Comparison of ENCODE assay signal across 17 mouse cellular contexts in the genomic region with DNA sequence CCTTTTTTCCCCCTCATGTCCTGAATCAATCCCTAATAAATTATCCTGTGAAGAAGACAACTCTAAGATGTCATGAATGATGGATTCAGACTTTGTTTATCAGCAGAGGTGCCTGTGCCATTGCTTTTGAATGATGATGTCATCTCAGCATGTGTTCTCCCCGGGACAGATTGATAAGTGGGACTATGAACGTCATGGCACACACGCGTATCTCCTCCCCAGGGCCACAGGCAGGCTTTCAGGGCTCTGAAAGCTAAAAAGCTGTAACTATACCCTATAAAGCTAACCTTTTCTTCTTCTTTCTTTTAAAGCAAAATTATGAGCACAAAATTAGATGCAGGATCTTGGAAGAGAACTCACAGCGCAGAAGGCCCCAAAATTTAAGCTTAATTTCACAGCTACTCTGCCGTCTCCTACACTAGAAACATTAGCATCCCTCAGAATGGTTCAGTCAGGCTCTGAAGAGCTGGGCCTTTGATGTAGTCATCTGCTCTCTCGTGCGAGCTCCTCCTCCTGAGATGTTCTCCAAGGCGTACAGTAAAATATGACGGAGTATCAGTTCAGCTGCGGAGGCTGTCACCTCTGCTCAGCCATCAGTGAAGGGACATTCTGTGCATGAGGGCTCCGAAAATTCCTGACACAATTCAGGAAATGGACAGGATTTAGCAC.
DNase-seq lines count a peak whose midpoint lies in the region; ATAC-seq lines count a peak whose summit lies in the region.
"Had no signal": no experiment of that assay in that cellular context is flagged by ENCODE, and none has a peak within 500 bp of the region (broad histone marks: within the 10 kb centered on the region; RNA-seq: fewer than 3 reads in every experiment).

No protein-coding gene starts in this region.

- H3K9me3 ChIP-seq in hindbrain, embryonic 11.5 days (ENCODE audit: control insufficient read depth, low read length) = no peaks in the 10 kb centered on the region
- H3K9me3 ChIP-seq in hindbrain, embryonic 10.5 days = no peaks in the 10 kb centered on the region
- H3K9me3 ChIP-seq: embryonic facial prominence, embryonic 13.5 days; lung, embryonic 15.5 days; megakaryocyte, embryonic 14.5 days had no signal

- no peak for ATAC-seq in hindbrain, embryonic 11.5 days (ENCODE audit: low FRiP score)
- ATAC-seq: midbrain, embryonic 16.5 days had no signal

- H3K36me3 ChIP-seq in hindbrain, embryonic 11.5 days (ENCODE audit: control insufficient read depth, insufficient read depth, low read length) = no peaks in the 10 kb centered on the region
- H3K36me3 ChIP-seq in hindbrain, embryonic 10.5 days = no peaks in the 10 kb centered on the region
- H3K36me3 ChIP-seq: embryonic facial prominence, embryonic 13.5 days; lung, embryonic 15.5 days had no signal

- peak; percentile 14 for DNase-seq in adrenal gland, postnatal 14 days
- no peak for DNase-seq in adrenal gland, adult (ENCODE audit: inconsistent age in 2 of 2, low spot score in 1 of 2)
- no peak for DNase-seq in hindbrain, embryonic 11.5 days (ENCODE audit: low spot score)
- DNase-seq in hindbrain, embryonic 10.5 days (ENCODE audit: low spot score) = no peak
- peak; percentile 67 for DNase-seq in c-Kit-negative CD71-positive TER-119-positive erythroid progenitor cells, embryonic 14.5 days (ENCODE audit: low read depth, low spot score)
- DNase-seq in liver = peak; percentile 76
- no peak for DNase-seq in ovary, postnatal 10 days (ENCODE audit: low spot score)
- DNase-seq in kidney, postnatal 4 days = no peak
- DNase-seq: cerebellum, adult 18-20 months; gastrocnemius, postnatal 25 days; kidney, adult 9 months; thymus, postnatal 14 days had no signal

- no peak overlapping the region for H3K4me3 ChIP-seq in hindbrain, embryonic 11.5 days (ENCODE audit: low read depth, low read length)
- H3K4me3 ChIP-seq in hindbrain, embryonic 10.5 days = no peak overlapping the region
- H3K4me3 ChIP-seq: embryonic facial prominence, embryonic 13.5 days; lung, embryonic 15.5 days; megakaryocyte, embryonic 14.5 days had no signal

- H3K9ac ChIP-seq in hindbrain, embryonic 11.5 days (ENCODE audit: low read depth, low read length) = no peak overlapping the region
- H3K9ac ChIP-seq: embryonic facial prominence, embryonic 13.5 days; lung, embryonic 15.5 days had no signal

- WGBS in hindbrain, embryonic 11.5 days = 66% methylated on average over 12 of the region's 12 CpGs
- WGBS in hindbrain, embryonic 10.5 days = 77% methylated on average over 12 of the region's 12 CpGs

- H3K4me1 ChIP-seq in hindbrain, embryonic 11.5 days (replicated peaks; ENCODE audit: control insufficient read depth, insufficient read depth, low read length) = peaks cover 7% of the 10 kb centered on the region
- peaks cover 87% of the 10 kb centered on the region for H3K4me1 ChIP-seq in hindbrain, embryonic 10.5 days (replicated peaks)

- no peaks in the 10 kb centered on the region for H3K27me3 ChIP-seq in hindbrain, embryonic 11.5 days (ENCODE audit: control insufficient read depth, insufficient read depth, low read length)
- H3K27me3 ChIP-seq in hindbrain, embryonic 10.5 days (ENCODE audit: insufficient read depth, poor library complexity, severe bottlenecking) = no peaks in the 10 kb centered on the region
- H3K27me3 ChIP-seq: CH12.LX; embryonic facial prominence, embryonic 13.5 days; lung, embryonic 15.5 days had no signal

- no peak overlapping the region for H3K4me2 ChIP-seq in hindbrain, embryonic 11.5 days (replicated peaks; ENCODE audit: low read depth, low read length)
- H3K4me2 ChIP-seq: embryonic facial prominence, embryonic 13.5 days; lung, embryonic 15.5 days had no signal

- H3K27ac ChIP-seq in hindbrain, embryonic 11.5 days (ENCODE audit: low read depth, low read length) = peak overlapping the region; percentile 49; the same call in 1 of the 2 replicates
- H3K27ac ChIP-seq in hindbrain, embryonic 10.5 days = no peak overlapping the region
- H3K27ac ChIP-seq: embryonic facial prominence, embryonic 13.5 days; lung, embryonic 15.5 days had no signal

Comparison
In these comparisons a context has a peak if more than half of its experiments do, and no peak if none do; other contexts are left out.
1. DNase-seq: peak in adrenal gland, postnatal 14 days (single experiment), c-Kit-negative CD71-positive TER-119-positive erythroid progenitor cells, embryonic 14.5 days (single experiment) and liver (single experiment); none in adrenal gland, adult (0 of 2), hindbrain, embryonic 11.5 days (single experiment), hindbrain, embryonic 10.5 days (single experiment), ovary, postnatal 10 days (single experiment) and kidney, postnatal 4 days (0 of 2).